Mouse (Mus musculus): ENCODE results near the gene Gm35315. TPM values are rescaled to one million over a fixed set of nuclear protein-coding genes. Genes with fewer than 3 reads are reported as not detected.
A peak's percentile ranks its signal among the peaks of the same experiment; 100 is the strongest.
"Not testable (repeated sequence)": the region's sequence is repeated elsewhere in the genome, so short reads cannot be mapped to it uniquely, and the experiment has no call there.

Gene Gm35315
- polyA plus RNA-seq, 1 experiment from 2014 or later: 2.0 TPM

GRCm38 (mm10) chr5:110122380-110122779, 28.2 kb upstream of the Gm35315 start:
- H3K9me3 ChIP-seq (ENCODE audit: control insufficient read depth, low read length); H3K4me3 ChIP-seq (ENCODE audit: low read depth, low read length); DNase-seq (ENCODE audit: low spot score); H3K27me3 ChIP-seq (replicated peaks; ENCODE audit: control insufficient read depth, insufficient read depth, low read length); ATAC-seq (replicated peaks; ENCODE audit: low FRiP score); H3K4me1 ChIP-seq (replicated peaks; ENCODE audit: control insufficient read depth, insufficient read depth, low read length); H3K36me3 ChIP-seq (ENCODE audit: control insufficient read depth, insufficient read depth, low read length); H3K9ac ChIP-seq (ENCODE audit: low read depth, low read length); H3K4me2 ChIP-seq; H3K27ac ChIP-seq (ENCODE audit: low read depth, low read length): not testable (repeated sequence)
- WGBS: 86% methylated on average over 3 of the region's 3 CpGs

DNA sequence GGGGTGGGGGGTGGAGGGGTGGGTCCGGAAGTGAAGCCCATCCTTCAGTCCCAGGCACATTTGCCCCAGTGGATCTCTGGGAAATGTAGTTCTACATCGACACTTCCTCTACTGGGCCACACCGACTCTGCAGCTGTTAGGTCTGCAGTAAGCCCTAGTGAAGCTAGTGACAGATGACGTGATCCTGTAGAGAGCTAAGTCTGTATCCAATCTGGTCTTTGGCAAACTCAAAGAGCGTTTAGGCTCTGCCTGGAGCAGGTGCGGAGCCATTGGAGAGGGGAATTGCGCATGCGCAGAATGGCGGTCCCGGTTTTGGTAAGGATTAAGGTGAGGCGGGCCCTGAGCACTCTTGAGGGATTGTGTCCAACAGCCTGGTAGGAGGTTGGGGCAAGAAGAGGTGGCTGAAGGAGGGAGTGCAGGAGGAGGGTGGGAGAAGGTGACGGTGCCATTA, 15.8 kb upstream of the Gm35315 start, which contains the start of gene Zfp605:
TSS of gene Zfp605 (plus strand) at position 102 of the 451 bp plus-strand sequence.
- H3K4me3 ChIP-seq (ENCODE audit: low read depth, low read length): peak within 1 kb of the TSS; percentile 64
- H3K4me2 ChIP-seq: peak within 1 kb of the TSS; percentile 82
- peaks cover 18% of the 10 kb centered on the region for H3K36me3 ChIP-seq (ENCODE audit: control insufficient read depth, insufficient read depth, low read length)
- WGBS: under 1% methylated on average over 12 of the region's 12 CpGs
- H3K27me3 ChIP-seq (replicated peaks; ENCODE audit: control insufficient read depth, insufficient read depth, low read length): no peaks in the 10 kb centered on the region
- ATAC-seq (replicated peaks; ENCODE audit: low FRiP score) (peak; percentile 58), DNase-seq (ENCODE audit: low spot score) (peak; percentile 85)
- no peaks in the 10 kb centered on the region for H3K9me3 ChIP-seq (ENCODE audit: control insufficient read depth, low read length)
- H3K4me1 ChIP-seq (replicated peaks; ENCODE audit: control insufficient read depth, insufficient read depth, low read length): peaks cover 14% of the 10 kb centered on the region
- peak within 1 kb of the TSS; percentile 80 for H3K9ac ChIP-seq (ENCODE audit: low read depth, low read length)
- peak within 1 kb of the TSS; percentile 83 for H3K27ac ChIP-seq (ENCODE audit: low read depth, low read length)

DNA sequence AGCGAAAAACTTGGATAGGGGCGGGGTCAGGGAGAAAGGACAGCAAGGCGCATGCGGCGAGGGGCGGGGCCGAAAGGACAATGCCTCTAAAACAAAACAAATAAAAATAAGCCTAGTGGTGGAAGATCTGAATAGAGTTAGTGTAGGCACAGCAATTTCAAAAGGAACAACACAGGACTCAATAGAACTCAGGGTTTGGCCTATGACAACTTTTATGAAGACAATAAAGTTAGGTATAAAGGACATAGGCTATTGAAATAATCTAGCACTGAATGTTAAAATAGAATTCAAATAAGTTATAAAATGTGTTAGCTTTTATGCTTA, 14.0 kb upstream of the Gm35315 start:
- Histone ChIP-seq H3K27ac (ENCODE audit: low read depth, low read length) (0 out of 2 replicates have a peak overlapping the region, but pooled peaks have one; percentile 97), H3K4me1 (replicated peaks; ENCODE audit: control insufficient read depth, insufficient read depth, low read length) (peaks cover 14% of the 10 kb centered on the region), H3K27me3 (replicated peaks; ENCODE audit: control insufficient read depth, insufficient read depth, low read length) (no peaks in the 10 kb centered on the region), H3K4me2 (peak overlapping the region; percentile 97), H3K36me3 (ENCODE audit: control insufficient read depth, insufficient read depth, low read length) (peaks cover 35% of the 10 kb centered on the region), H3K4me3 (ENCODE audit: low read depth, low read length) (peak overlapping the region; percentile 87), H3K9ac (ENCODE audit: low read depth, low read length) (peak overlapping the region; percentile 90; the same call in 1 of the 2 replicates), H3K9me3 (ENCODE audit: control insufficient read depth, low read length) (no peaks in the 10 kb centered on the region)
- ATAC-seq (replicated peaks; ENCODE audit: low FRiP score) (no peak), DNase-seq (ENCODE audit: low spot score) (no peak)
- 0% methylated on average over 7 of the region's 7 CpGs for WGBS

DNA sequence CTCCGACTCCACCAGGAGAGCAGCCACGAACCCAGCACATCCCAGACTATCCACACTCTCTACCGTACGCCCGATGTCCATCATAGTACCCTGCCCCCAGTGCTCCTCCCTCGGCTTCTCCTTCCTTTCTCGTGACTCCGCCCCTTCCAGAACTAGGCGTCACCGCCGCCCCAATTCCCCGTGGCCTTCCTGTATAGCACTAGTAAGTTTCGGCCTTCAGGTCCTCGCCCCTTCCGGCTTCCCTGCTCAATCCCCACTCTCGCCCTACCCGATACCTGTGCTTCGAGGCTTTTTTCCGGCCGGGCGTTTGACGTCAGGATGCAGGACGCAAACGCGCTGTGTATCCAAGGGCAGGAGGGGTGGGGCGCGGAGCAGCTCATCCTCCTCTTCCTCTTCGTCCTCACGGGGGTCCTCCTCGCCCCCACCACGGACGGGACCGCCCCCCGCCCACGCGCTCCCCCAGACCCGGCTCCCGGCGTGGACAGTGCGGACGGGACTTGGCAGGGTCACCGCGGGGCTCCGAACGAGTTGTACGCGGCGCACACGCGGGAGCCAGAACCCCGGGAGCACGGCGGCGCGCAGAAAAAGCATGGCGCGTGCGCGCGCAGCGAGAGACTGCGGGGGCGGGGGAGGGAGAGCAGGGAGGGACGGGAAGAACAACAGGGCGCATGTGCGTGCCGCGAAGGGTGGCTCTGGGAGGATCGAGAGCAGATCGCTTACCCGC, 13.5 kb upstream of the Gm35315 start, which contains the start of gene Gtpbp6:
TSS of gene Gtpbp6 (minus strand) at position 617 of the 724 bp plus-strand sequence.
- peak within 1 kb of the TSS; percentile 97 for H3K4me2 ChIP-seq
- H3K4me3 ChIP-seq (ENCODE audit: low read depth, low read length): peak within 1 kb of the TSS; percentile 87
- peak within 1 kb of the TSS; percentile 97 for H3K27ac ChIP-seq (ENCODE audit: low read depth, low read length)
- ATAC-seq (replicated peaks; ENCODE audit: low FRiP score) (peak; percentile 82), DNase-seq (ENCODE audit: low spot score) (peak; percentile 91)
- H3K36me3 ChIP-seq (ENCODE audit: control insufficient read depth, insufficient read depth, low read length): peaks cover 36% of the 10 kb centered on the region
- WGBS: under 1% methylated on average over 70 of the region's 71 CpGs
- H3K27me3 ChIP-seq (replicated peaks; ENCODE audit: control insufficient read depth, insufficient read depth, low read length): no peaks in the 10 kb centered on the region
- H3K9ac ChIP-seq (ENCODE audit: low read depth, low read length): peak within 1 kb of the TSS; percentile 90
- no peaks in the 10 kb centered on the region for H3K9me3 ChIP-seq (ENCODE audit: control insufficient read depth, low read length)
- H3K4me1 ChIP-seq (replicated peaks; ENCODE audit: control insufficient read depth, insufficient read depth, low read length): peaks cover 14% of the 10 kb centered on the region

GRCm38 (mm10) chr5:110106901-110107564, 12.8 kb upstream of the Gm35315 start:
- H3K9ac ChIP-seq (ENCODE audit: low read depth, low read length): peak overlapping the region; percentile 90
- DNase-seq (ENCODE audit: low spot score) (no peak), ATAC-seq (replicated peaks; ENCODE audit: low FRiP score) (peak; percentile 22; the same call in 1 of the 2 replicates)
- H3K9me3 ChIP-seq (ENCODE audit: control insufficient read depth, low read length): no peaks in the 10 kb centered on the region
- WGBS: 14% methylated on average over 41 of the region's 41 CpGs
- H3K4me2 ChIP-seq: peak overlapping the region; percentile 97
- H3K36me3 ChIP-seq (ENCODE audit: control insufficient read depth, insufficient read depth, low read length): peaks cover 36% of the 10 kb centered on the region
- H3K27ac ChIP-seq (ENCODE audit: low read depth, low read length): peak overlapping the region; percentile 97
- H3K4me3 ChIP-seq (ENCODE audit: low read depth, low read length): peak overlapping the region; percentile 87
- H3K27me3 ChIP-seq (replicated peaks; ENCODE audit: control insufficient read depth, insufficient read depth, low read length): no peaks in the 10 kb centered on the region
- peaks cover 14% of the 10 kb centered on the region for H3K4me1 ChIP-seq (replicated peaks; ENCODE audit: control insufficient read depth, insufficient read depth, low read length)

GRCm38 (mm10) chr5:110106140-110106871, 12.1 kb upstream of the Gm35315 start:
- Histone ChIP-seq H3K27ac (ENCODE audit: low read depth, low read length) (no peak overlapping the region), H3K4me3 (ENCODE audit: low read depth, low read length) (peak overlapping the region; percentile 87), H3K9me3 (ENCODE audit: control insufficient read depth, low read length) (no peaks in the 10 kb centered on the region), H3K4me2 (peak overlapping the region; percentile 97), H3K27me3 (replicated peaks; ENCODE audit: control insufficient read depth, insufficient read depth, low read length) (peaks cover under 1% of the 10 kb centered on the region; the same call in 1 of the 2 replicates), H3K9ac (ENCODE audit: low read depth, low read length) (peak overlapping the region; percentile 90; the same call in 1 of the 2 replicates), H3K4me1 (replicated peaks; ENCODE audit: control insufficient read depth, insufficient read depth, low read length) (peaks cover 22% of the 10 kb centered on the region), H3K36me3 (ENCODE audit: control insufficient read depth, insufficient read depth, low read length) (peaks cover 36% of the 10 kb centered on the region)
- ATAC-seq (replicated peaks; ENCODE audit: low FRiP score) (no peak), DNase-seq (ENCODE audit: low spot score) (no peak)
- 94% methylated on average over 26 of the region's 26 CpGs for WGBS

DNA sequence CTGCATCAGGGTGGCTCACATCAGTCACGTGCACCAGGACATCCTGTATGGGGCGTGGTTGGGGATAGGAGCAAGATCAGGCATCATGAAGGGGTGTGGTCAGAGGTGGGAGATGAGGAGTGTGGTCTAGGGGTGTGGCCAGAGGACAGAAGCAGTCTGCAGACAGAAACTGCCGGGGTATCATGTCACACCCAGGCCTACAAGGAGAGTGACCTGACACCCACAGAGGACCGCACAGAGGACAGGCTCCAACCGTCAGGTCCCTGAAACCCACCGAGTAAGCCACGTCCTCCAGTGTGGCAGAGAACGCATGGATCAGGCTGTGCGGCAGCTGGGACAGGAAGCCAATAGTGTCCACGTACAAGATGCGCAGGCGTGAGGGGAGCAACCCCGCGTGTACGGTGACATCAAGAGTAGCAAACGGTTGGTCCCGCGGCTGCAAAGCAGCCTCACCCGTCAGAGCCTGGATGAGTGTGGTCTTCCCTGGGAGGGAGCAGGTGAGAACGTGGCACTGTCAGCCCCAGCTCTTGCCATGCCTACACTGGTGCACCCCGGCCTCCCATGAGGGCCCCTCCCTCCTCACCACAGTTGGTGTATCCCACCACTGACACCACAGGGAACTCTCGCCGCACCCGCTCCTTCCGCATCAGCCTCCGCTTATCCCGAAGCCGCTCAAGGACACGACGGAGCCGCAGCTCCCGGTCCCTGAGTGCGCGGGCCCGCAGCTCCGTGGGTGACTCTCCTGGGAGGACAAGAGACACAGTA, 10.6 kb upstream of the Gm35315 start:
- H3K4me2 ChIP-seq: no peak overlapping the region
- H3K9ac ChIP-seq (ENCODE audit: low read depth, low read length): no peak overlapping the region
- H3K4me1 ChIP-seq (replicated peaks; ENCODE audit: control insufficient read depth, insufficient read depth, low read length): peaks cover 32% of the 10 kb centered on the region
- no peaks in the 10 kb centered on the region for H3K9me3 ChIP-seq (ENCODE audit: control insufficient read depth, low read length)
- peaks cover 7% of the 10 kb centered on the region; the same call in 1 of the 2 replicates for H3K27me3 ChIP-seq (replicated peaks; ENCODE audit: control insufficient read depth, insufficient read depth, low read length)
- DNase-seq (ENCODE audit: low spot score) (no peak), ATAC-seq (replicated peaks; ENCODE audit: low FRiP score) (no peak)
- peaks cover 36% of the 10 kb centered on the region for H3K36me3 ChIP-seq (ENCODE audit: control insufficient read depth, insufficient read depth, low read length)
- no peak overlapping the region for H3K27ac ChIP-seq (ENCODE audit: low read depth, low read length)
- no peak overlapping the region for H3K4me3 ChIP-seq (ENCODE audit: low read depth, low read length)
- 92% methylated on average over 36 of the region's 36 CpGs for WGBS
